Mouse (Mus musculus): ENCODE data around the gene Ano2.

GRCm38 (mm10) chr6:125678492-125678891 is 11.7 kb upstream of the Ano2 start:
- TF ChIP-seq CTCF (IDR thresholded peaks at IDR 0.05; ENCODE audit: control insufficient read depth, insufficient read depth, insufficient replicate concordance, low read depth, low read length) (no peak), POLR2A (IDR thresholded peaks at IDR 0.05; ENCODE audit: control insufficient read depth, low read depth, low read length) (no peak)
